Mouse (Mus musculus) C2C12 (cell line): ENCODE measurements around the gene Ets1.

Source experiments
- CEBPB ChIP-seq: IDR thresholded peaks from one replicate; pipeline ENCODE4 v1.6.1; 2011; ENCODE audit warnings: low read depth, mild to moderate bottlenecking, control low read depth, moderate library complexity
- CTCF ChIP-seq: IDR thresholded peaks from one replicate; pipeline ENCODE4 v1.5.1; 2011; ENCODE audit not compliant: control insufficient read depth, insufficient read depth, insufficient read length
- FOSL1 ChIP-seq: IDR thresholded peaks from one replicate; pipeline ENCODE4 v1.8.0; 2011; ENCODE audit warnings: mild to moderate bottlenecking, low read length; ENCODE audit not compliant: poor library complexity, insufficient read depth, severe bottlenecking
- MAX ChIP-seq: IDR thresholded peaks from one replicate; pipeline ENCODE4 v1.6.1; 2011; ENCODE audit warnings: mild to moderate bottlenecking, control low read depth
- MYOD1 ChIP-seq: IDR thresholded peaks from one replicate; pipeline ENCODE4 v1.6.1; 2011; ENCODE audit warnings: low read depth; ENCODE audit not compliant: control insufficient read depth, insufficient read length
- MYOG ChIP-seq: IDR thresholded peaks from one replicate; pipeline ENCODE4 v1.6.1; 2011; ENCODE audit not compliant: control insufficient read depth, insufficient read length; ENCODE audit errors: extremely low read depth
- USF1 ChIP-seq: IDR thresholded peaks from one replicate; pipeline ENCODE4 v1.6.1; 2011; ENCODE audit warnings: low read depth, mild to moderate bottlenecking, control low read depth, moderate library complexity

DNA sequence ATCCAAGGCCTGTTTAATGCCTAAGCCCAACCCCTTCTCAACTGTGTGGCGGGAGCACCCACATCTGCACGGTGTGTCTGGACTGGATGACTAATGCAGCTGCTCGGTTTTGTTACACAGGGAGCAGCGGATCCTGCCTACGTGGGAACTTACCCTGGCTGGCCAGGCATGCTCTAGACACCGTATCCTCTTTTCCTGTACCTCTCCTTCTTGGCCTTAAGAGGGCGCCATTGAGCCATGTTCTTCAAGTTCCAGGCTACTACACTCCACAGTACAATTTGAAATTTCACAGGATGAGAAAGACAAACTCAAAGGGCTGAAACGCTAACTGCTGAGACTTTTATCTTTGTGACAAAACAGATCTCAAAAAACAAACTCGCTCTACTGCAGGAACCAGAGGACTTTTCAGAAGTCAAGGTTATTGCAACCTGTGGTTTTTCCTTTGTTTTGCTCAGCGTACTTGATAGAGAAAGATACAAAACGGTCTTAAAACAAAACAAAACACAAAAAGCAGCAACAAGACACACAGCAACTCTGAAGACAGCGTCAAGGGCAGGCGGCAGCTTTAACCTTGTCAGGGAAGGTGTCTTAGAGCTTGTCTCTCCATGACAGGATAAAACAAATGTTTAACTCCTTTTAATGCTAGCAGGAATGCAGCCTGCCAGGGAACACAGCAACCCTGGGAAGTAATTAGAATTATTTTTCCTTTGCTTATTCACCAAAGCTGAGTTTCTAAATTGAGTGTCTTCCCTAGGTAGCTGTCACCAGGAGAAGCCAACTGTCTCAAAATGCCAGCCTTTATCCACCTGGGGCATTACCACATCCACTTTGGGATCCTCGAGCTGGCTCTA lies 44.1 kb upstream of the Ets1 start:
- TF ChIP-seq CTCF (peak; percentile 65), CEBPB (no peak), MYOD1 (peak; percentile 47), MAX (peak; percentile 22), MYOG (no peak), FOSL1 (no peak), USF1 (no peak)
